Mouse (Mus musculus) C2C12 (cell line): ENCODE measurements around the gene Fam71f1.

Experiments used
- CEBPB ChIP-seq: IDR thresholded peaks from one replicate; pipeline ENCODE4 v1.6.1; 2011; ENCODE audit warnings: low read depth, mild to moderate bottlenecking, control low read depth, moderate library complexity
- CTCF ChIP-seq: IDR thresholded peaks from one replicate; pipeline ENCODE4 v1.5.1; 2011; ENCODE audit not compliant: control insufficient read depth, insufficient read depth, insufficient read length
- FOSL1 ChIP-seq: IDR thresholded peaks from one replicate; pipeline ENCODE4 v1.8.0; 2011; ENCODE audit warnings: mild to moderate bottlenecking, low read length; ENCODE audit not compliant: poor library complexity, insufficient read depth, severe bottlenecking
- MAX ChIP-seq: IDR thresholded peaks from one replicate; pipeline ENCODE4 v1.6.1; 2011; ENCODE audit warnings: mild to moderate bottlenecking, control low read depth
- USF1 ChIP-seq: IDR thresholded peaks from one replicate; pipeline ENCODE4 v1.6.1; 2011; ENCODE audit warnings: low read depth, mild to moderate bottlenecking, control low read depth, moderate library complexity

DNA sequence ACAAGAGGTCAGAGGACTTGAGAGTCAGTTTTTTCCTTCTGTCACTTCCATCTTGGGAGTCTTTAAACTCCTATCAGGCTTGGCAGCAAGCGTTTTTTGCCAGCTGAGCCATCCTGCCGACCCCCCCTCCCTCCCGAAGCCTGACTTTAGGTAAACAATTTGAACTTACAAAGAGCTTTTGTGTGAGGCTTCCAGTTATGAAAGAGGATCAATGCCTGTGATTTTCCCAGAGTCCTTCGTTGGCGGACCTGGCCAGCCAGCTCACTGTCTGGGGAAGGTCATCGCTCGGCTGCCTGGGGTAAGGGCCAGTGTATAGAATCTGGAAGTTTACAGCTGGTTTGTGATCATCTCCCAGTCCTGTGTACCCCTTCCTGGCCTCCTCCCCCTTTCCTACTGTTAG is 38.3 kb upstream of the Fam71f1 start:
- TF ChIP-seq CTCF (no peak), MAX (no peak), USF1 (no peak), FOSL1 (no peak), CEBPB (no peak)
